Mouse (Mus musculus) spleen, postnatal 10 days (tissue): ENCODE data around the gene Tmub2.

Experiments
- DNase-seq, 2 experiments: peaks; one replicate each; pipeline ENCODE4 v3.0.0; 2021 to 2022; ENCODE audit warnings: low spot score in 2 of 2

Tmub2 gene

GRCm38 (mm10) chr11:102308104-102308503 lies 23.4 kb downstream of the Tmub2 start:
- peak in 1 of 2 experiments; percentile 19 for DNase-seq

DNA sequence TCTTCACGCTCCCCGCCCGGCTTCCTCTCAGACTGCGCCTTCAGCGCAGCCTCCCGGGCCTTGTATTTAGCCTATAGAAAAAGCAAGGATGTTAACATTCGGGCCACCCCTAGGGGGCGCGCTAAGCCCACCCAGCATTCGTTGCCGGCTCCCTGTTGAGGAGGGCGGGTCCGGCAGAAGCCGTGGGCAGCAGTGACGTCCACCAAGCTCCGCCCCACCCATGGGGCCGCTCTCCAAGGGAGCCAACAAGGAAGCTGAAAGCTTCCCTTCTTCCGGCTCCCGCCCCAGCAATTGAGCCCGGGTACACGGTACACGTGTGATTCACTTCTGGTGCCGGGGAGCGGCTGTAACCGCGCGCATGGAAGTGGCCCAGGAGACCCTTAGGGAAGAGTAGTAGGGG lies 24.2 kb downstream of the Tmub2 start:
- peak; percentile 96 to 98 for DNase-seq

- DNase-seq, result no peak
These were observed 25.3 kb downstream of the Tmub2 start for GRCm38 (mm10) chr11:102309821-102310617.

DNA sequence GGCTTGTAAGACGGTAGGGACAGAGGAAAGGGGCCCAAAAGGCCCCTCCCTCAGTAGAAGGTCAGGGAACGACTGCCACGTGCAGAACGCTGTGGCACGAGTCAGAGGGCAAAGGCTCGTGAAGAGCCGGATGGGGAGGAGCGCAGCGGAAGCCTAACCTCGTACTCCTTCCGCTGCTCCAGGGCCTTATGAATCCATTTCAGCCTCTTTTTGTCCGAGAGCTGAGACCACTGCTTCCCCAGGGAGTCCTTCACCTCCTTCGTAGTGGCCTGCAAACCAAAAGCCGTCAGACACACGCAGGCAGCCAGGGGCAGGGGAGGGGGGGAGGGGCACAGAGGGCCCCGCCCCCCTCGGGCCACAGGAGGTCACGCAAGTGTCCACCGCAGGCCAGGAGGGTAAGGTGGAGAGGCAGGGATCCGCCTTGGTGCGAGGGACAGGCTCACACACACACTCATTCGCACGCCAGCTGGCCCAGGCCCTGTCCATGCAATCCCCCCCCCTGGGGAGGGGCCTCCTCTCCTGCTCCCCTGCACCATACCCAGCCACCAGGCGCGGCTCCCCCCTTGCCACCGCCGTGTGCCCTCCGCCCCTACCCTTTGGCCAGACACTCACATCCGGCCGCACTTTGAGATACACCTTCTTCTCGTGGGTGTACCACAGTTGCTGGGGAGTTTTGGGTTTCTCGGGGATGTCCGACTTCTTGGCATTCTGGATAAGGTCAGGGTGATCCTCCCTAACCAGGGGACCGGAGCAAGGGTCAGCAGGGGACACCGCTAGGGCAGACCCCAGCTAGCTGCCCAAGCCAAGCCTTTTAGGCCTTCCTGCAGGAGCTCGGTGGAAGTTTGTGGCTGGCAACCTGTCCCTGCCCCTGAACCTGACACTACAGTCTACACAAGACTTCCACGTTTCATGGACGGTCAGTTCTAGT lies 26.3 kb downstream of the Tmub2 start:
- DNase-seq, result no peak

DNA sequence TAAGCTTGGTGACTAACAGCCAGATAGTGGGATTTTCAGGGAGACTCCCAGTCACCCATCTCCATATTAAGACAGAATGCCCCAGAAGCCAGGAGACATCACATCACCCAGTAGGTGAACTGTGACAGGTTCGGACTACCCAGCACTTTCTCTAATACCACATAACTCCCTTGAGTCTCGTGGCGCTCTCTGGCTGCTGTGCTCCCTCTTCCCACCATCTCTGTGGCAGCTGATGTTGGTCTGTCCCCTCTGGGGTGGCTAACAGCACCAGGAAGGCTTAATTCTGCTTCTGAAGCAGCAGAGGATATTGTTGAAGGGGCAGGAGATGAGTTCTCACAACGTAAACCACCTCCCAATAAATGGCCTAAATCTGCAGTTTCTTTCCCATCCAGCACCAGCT lies 27.2 kb downstream of the Tmub2 start:
- no peak for DNase-seq

GRCm38 (mm10) chr11:102312586-102312985 lies 27.9 kb downstream of the Tmub2 start:
- DNase-seq, result no peak

DNA sequence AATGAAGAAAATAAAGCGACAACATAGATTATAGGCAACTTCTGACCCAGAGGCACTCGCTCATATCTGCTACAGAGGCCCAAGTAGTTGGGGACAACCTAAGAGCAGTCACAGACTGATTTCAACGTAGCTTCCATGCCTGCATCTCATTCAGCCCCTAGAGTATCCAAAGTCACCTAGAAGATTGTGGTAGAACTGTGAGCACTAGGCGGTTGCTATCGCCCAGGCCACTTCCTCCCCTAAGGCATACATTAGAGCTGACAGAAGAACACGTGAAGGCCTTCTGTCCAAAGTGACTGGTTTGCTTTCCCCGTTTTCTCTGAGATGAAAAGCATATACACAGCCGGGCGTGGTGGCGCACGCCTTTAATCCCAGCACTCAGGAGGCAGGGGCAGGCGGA lies 29.6 kb downstream of the Tmub2 start:
- DNase-seq, result no peak

DNA sequence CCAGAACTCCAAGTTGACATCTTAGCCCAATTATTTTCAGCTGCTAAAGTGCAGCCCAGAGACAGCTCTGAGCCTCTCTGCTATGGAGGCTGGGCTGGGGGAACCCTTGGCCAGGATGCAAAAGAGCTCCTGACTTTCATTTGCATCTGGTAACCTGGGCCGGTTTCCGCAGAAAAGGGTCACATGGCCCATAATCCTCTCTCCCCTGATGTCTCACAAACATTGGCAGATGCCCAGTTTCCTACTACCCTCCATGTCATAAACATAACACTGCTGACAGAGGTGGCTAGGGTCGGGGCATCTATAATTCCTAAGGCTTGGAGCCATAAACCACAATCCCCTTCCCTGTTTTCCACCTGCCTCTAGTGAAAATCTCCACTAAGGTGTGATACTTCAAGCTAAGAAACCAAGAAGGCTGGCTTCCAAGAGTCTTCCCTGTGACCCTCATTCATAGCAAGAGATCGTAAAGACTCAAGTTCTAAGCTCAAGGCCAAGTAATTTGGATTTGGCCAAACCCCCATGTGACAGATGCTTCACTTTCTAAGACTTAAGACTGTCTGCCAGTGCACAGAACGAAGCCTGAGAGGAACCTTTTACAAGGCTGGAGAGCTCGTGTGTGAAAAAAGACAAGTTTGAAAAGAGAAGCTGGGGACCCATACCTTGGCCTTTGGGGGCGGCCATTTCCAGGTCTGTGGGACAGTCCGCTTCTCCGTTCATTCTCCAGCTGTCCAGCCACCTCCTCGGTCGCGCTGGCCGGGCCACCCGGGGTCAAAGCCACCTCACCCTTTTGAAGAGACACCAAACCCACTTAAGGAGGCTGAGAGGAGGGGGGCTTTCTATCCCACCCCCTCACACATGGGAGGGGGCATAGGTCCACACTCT lies 31.2 kb downstream of the Tmub2 start:
- DNase-seq, result peak in 1 of 2 experiments; percentile 43

GRCm38 (mm10) chr11:102316572-102317297 lies 32.0 kb downstream of the Tmub2 start:
- DNase-seq, result peak; percentile 90 to 94

DNA sequence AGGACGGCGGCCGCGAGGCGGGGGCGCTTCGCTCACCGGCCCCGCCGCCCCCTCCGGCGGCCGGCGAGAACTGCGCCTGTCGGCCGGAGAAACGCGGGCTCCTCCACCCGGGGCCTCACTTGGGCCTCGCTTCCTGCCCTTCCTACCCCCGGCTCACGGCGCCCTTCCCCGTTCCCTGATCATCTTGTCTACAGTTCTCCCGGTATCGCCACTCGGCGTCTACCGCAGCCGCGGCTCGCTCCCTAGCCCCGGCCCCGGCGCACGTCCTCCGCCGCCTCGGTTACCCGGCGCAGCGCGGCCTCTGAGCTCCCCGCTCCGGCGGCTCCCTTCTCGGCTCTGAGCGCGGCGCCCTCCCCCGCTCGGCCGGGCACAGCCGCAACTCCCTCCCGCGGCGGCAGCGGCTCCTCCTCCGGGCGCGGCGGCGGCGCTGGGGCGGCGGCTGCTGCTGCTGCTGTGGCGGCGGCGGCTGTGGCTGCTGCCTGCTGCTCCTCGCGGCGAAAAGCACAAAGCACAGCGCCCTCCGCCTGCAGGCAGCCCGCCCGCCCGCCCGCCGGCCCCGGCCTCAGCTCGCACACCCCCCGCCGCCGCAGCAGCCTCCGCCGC lies 32.7 kb downstream of the Tmub2 start:
- DNase-seq, result peak; percentile 81 to 82

DNA sequence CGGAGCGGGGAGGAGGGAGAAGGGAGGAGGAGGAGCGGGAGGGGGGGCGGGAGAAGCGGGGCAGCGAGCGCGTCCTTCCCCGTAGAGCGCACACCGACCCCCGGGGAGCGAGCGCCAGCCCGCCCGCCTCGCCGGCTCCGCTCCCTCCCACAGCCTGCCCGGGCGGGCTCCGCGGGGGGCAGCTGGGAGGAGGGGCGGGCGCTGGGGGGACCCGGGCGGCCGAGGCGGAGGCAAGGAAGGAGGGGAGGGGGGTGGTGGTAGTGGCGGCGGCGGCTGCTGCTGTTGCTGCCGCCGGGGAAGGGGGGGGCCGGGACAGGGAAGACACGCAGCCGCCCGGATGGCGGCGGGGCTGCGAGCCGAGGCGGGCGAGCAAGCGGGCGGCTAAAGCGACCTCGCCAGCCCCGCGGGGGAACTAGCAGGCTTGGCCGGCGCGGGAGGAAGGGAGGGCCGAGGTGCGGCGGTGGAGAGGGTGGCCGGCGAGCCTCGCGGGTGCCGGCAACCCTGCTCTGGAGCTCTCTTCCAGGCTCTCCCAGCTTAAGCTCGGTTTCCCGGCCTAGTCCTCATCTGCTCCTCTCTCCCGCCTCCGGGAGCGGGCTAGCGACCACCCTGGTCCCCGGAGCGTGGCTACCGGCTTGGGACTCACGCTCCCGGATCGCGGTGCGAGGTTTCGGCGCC lies 33.3 kb downstream of the Tmub2 start:
- DNase-seq, result peak; percentile 78 to 88

DNA sequence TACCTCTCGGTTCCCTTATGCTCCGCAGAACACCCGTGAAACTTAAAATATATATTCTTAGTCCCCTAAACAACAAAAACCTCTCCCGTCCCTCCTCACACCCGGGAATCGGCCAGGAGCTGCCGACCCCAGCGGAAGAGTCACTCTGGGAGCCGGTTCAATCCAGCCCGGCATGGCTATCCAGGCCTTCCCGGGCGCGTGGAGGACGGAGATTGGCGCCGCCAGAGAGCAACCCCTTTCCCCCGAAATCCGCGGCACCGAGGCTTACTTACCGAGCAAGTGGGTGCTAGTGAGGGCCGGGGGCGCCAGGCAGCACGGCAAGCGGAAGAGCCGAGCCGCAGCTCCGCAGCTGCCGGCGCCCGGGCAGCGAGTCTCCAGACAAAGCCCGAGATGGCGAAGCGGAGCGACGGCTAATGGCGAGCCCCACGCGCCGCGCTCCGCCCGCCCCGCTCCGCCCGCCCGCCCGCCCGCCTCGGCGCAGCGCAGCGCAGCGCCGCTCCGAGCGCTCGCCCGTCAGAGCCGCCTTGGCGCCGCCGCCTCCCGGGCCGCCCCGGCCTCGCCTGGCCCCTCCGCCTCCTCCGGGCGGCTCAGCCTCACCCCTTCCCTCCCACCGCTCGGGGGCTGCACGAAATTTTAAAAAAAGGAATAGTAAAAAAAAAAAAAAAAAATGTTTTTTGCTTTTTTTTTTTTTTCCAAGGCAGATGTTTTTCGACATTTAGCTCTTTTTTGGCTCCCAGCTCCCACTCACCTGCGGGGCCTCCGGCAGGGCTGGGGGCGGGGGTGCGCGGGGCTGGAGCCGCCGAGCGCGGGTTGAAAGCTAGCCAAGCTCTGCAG lies 34.1 kb downstream of the Tmub2 start:
- DNase-seq, result peak in 1 of 2 experiments; percentile 76

- peak; percentile 85 to 86 for DNase-seq
These were observed 34.7 kb downstream of the Tmub2 start, which contains the start of gene Ubtf for GRCm38 (mm10) chr11:102319410-102319792. TSS of gene Ubtf (minus strand) at chr11:102319742.

GRCm38 (mm10) chr11:102319941-102320685 lies 35.4 kb downstream of the Tmub2 start:
- peak; percentile 74 to 82 for DNase-seq

GRCm38 (mm10) chr11:102320686-102321005 lies 35.9 kb downstream of the Tmub2 start:
- DNase-seq, result peak in 1 of 2 experiments; percentile 51

GRCm38 (mm10) chr11:102321931-102322330 lies 37.2 kb downstream of the Tmub2 start:
- no peak for DNase-seq

- no peak for DNase-seq
These were observed 38.8 kb downstream of the Tmub2 start for GRCm38 (mm10) chr11:102323516-102323915.

- DNase-seq, result no peak
These were observed 42.5 kb downstream of the Tmub2 start for GRCm38 (mm10) chr11:102327250-102327649.
